Mouse (Mus musculus) CH12.LX (cell line): ENCODE measurements at regions not wholly inside any gene's neighbourhood (a gene's known extent, or its start where the extent isn't known, plus 50 kb on each side); places are given as distances from the start of the nearest gene placed in this dataset.

Experiments used
- CTCF ChIP-seq, 2 experiments: IDR thresholded peaks in 1 of 2; conservative IDR thresholded peaks in 1 of 2; 2 replicates each; pipeline ENCODE4 v1.5.1; 2011 to 2012; ENCODE audit warnings: low read depth in 2 of 2, low read length in 2 of 2, improper control_type of control experiment in 1 of 2, inconsistent platforms in 1 of 2, mild to moderate bottlenecking in 1 of 2, moderate library complexity in 1 of 2
- E2F4 ChIP-seq: IDR thresholded peaks from 2 replicates; pipeline ENCODE4 v1.6.1; 2011; ENCODE audit warnings: low read depth, low read length, improper control_type of control experiment; ENCODE audit not compliant: insufficient replicate concordance
- MAFK ChIP-seq: IDR thresholded peaks from 2 replicates; pipeline ENCODE4 v1.6.1; 2011; ENCODE audit warnings: low read length, improper control_type of control experiment; ENCODE audit not compliant: insufficient replicate concordance
- MAX ChIP-seq: IDR thresholded peaks from 2 replicates; pipeline ENCODE4 v1.6.1; 2011; ENCODE audit warnings: low read length, improper control_type of control experiment
- MAZ ChIP-seq: IDR thresholded peaks from 2 replicates; pipeline ENCODE4 v1.6.1; 2012; ENCODE audit warnings: low read depth, mild to moderate bottlenecking, inconsistent platforms, low read length, improper control_type of control experiment, moderate library complexity
- MEF2A ChIP-seq: IDR thresholded peaks from 2 replicates; pipeline ENCODE4 v1.6.1; 2014; ENCODE audit warnings: low read depth, mild to moderate bottlenecking, inconsistent platforms, low read length, improper control_type of control experiment, borderline replicate concordance
- MXI1 ChIP-seq: IDR thresholded peaks from 2 replicates; pipeline ENCODE4 v1.6.1; 2011; ENCODE audit warnings: mild to moderate bottlenecking, low read depth, low read length, improper control_type of control experiment
- POLR2A ChIP-seq: IDR thresholded peaks from 2 replicates; pipeline ENCODE4 v1.6.1; 2011; ENCODE audit warnings: low read depth, mild to moderate bottlenecking, improper control_type of control experiment, low read length
- ZC3H11A ChIP-seq: IDR thresholded peaks from 2 replicates; pipeline ENCODE4 v1.6.1; 2012; ENCODE audit warnings: low read depth, mild to moderate bottlenecking, inconsistent platforms, low read length, improper control_type of control experiment

- TF ChIP-seq MEF2A (no peak), MAZ (no peak), CTCF (conservative IDR thresholded peaks at IDR 0.05 in 1 of 2, IDR thresholded peaks at IDR 0.05 in 1 of 2; ENCODE audit: low read depth in 2 of 2, low read length in 2 of 2) (no peak), POLR2A (no peak), MAX (no peak), E2F4 (no peak), ZC3H11A (no peak), MXI1 (no peak), MAFK (no peak)
These were observed 88.4 kb upstream of the Sphkap start for GRCm38 (mm10) chr1:83496380-83496779.
